Mouse (Mus musculus) cortical plate, adult 2 months (tissue): ENCODE measurements around the gene 1700017B05Rik.

ENCODE experiments used
- CTCF ChIP-seq: fragments of 200-500 bp; IDR thresholded peaks from 2 replicates; pipeline ENCODE4 v1.5.1; 2011; ENCODE audit warnings: mild to moderate bottlenecking, control low read depth, low read length; ENCODE audit not compliant: insufficient read depth; ENCODE audit errors: extremely low read depth
- POLR2A ChIP-seq: fragments of 200-500 bp; IDR thresholded peaks from 2 replicates; pipeline ENCODE4 v1.6.1; 2011; ENCODE audit warnings: mild to moderate bottlenecking, low read length, control low read depth; ENCODE audit not compliant: insufficient read depth; ENCODE audit errors: extremely low read depth

- TF ChIP-seq POLR2A, result no peak
- no peak for TF ChIP-seq CTCF
These were observed 20.9 kb upstream of the 1700017B05Rik start for GRCm38 (mm10) chr9:57283311-57283710.
